Mouse (Mus musculus) hindbrain, postnatal 0 days (tissue): ENCODE data around the gene Wdr46. TPM values are rescaled to one million over a fixed set of nuclear protein-coding genes. Genes with fewer than 3 reads are reported as not detected.

Source experiments
- ATAC-seq: fragments of 200-750 bp; cut with Nextera tagmentation; 2 replicates; pipeline ENCODE4 v1.8.0; 2017; ENCODE audit warnings: mild to moderate bottlenecking, moderate TSS enrichment, moderate library complexity
- DNase-seq: peaks from one replicate; pipeline ENCODE4 v3.0.0-alpha.2; 2015; ENCODE audit warnings: low spot score
- H3K27ac ChIP-seq: fragments of 300-500 bp; sonication (generic); 2 replicates; pipeline ENCODE4 v1.5.1; 2014; ENCODE audit warnings: mild to moderate bottlenecking
- H3K27me3 ChIP-seq: fragments of 300-500 bp; sonication (generic); 2 replicates; pipeline ENCODE4 v1.6.1; 2014; ENCODE audit warnings: low read length, mixed read lengths; ENCODE audit not compliant: insufficient read depth
- H3K36me3 ChIP-seq: fragments of 300-500 bp; sonication (generic); 2 replicates; pipeline ENCODE4 v1.6.1; 2014; ENCODE audit warnings: low read length, mixed read lengths; ENCODE audit not compliant: insufficient read depth
- H3K4me1 ChIP-seq: fragments of 300-500 bp; sonication (generic); 2 replicates; pipeline ENCODE4 v1.6.1; 2014; ENCODE audit warnings: antibody characterized with exemption, low read length, mixed read lengths; ENCODE audit not compliant: insufficient read depth
- H3K4me2 ChIP-seq: fragments of 300-500 bp; sonication (generic); 2 replicates; pipeline ENCODE4 v1.6.1; 2014; ENCODE audit warnings: low read depth, mild to moderate bottlenecking, low read length, moderate library complexity, mixed read lengths
- H3K4me3 ChIP-seq: fragments of 300-500 bp; sonication (generic); 2 replicates; pipeline ENCODE4 v1.5.1; 2014; ENCODE audit warnings: low read length
- H3K9ac ChIP-seq: fragments of 300-500 bp; sonication (generic); replicated peaks from 2 replicates; pipeline ENCODE4 v1.6.1; 2014; ENCODE audit warnings: mild to moderate bottlenecking, low read length, moderate library complexity, mixed read lengths
- H3K9me3 ChIP-seq: fragments of 300-500 bp; sonication (generic); 2 replicates; pipeline ENCODE4 v1.6.1; 2016; ENCODE audit warnings: low read length, mixed read lengths
- CTCF ChIP-seq: IDR thresholded peaks from 2 replicates; pipeline ENCODE4 v1.5.1; 2016; ENCODE audit warnings: antibody characterized with exemption, control low read depth, low read depth
- WGBS: fragments of 180-500 bp; shearing (Covaris S2); extraction: QIAGEN DNeasy Blood & Tissue Kit; methylation state at CpG from one replicate; pipeline ENCODE4 v1.1.7; 2014; 5-methylcytosine and 5-hydroxymethylcytosine counted together
- polyA plus RNA-seq: library from polyadenylated mRNA; unstranded; fragments of >200 nt; fragmentation: Nextera tagmentation; extraction: Ambion mirVana; gene quantifications from 2 replicates; pipeline ENCODE4 v1.2.1, GENCODE M21; 2015
- total RNA-seq: library from RNA; depleted of rRNA; stranded (reverse); fragments of >200 nt; gene quantifications from 2 replicates; pipeline ENCODE4 v1.2.3, GENCODE M21; 2014

Wdr46 gene
- total and polyA plus RNA-seq, 2 experiments from 2014 or later, result 16.8 to 17.9 TPM

DNA sequence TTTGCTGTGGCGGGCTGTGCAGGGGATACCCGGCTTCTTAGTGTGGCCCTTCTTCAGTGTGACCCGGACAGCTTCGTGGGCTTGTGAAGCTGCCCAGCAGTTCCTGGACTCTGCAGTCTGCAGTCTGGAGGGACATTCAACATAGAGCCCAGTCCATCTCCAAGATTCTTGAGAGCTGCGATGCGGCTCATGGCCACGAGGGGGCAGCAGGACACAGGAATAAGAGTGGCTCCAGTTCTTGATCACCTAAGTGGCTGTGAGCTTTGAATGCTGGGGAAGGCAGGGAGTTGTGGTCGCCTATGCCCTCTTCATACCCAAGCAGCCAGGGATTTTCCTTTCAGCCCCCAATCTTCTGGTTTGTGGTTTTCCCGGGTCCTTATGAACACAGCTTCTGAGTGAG, 28.0 kb downstream of the Wdr46 start:
- DNase-seq (peak; percentile 89), ATAC-seq (peak; percentile 85)
- H3K4me1 ChIP-seq, result no peaks in the 10 kb centered on the region
- no peak overlapping the region for H3K4me3 ChIP-seq
- H3K27ac ChIP-seq, result no peak overlapping the region
- H3K9me3 ChIP-seq, result no peaks in the 10 kb centered on the region
- H3K36me3 ChIP-seq, result peaks cover 20% of the 10 kb centered on the region; the same call in 1 of the 2 replicates
- H3K4me2 ChIP-seq, result no peak overlapping the region
- H3K9ac ChIP-seq, result no peak overlapping the region
- peak; percentile 95 for TF ChIP-seq CTCF
- WGBS, result 4% methylated on average over 9 of the region's 9 CpGs
- no peaks in the 10 kb centered on the region for H3K27me3 ChIP-seq

DNA sequence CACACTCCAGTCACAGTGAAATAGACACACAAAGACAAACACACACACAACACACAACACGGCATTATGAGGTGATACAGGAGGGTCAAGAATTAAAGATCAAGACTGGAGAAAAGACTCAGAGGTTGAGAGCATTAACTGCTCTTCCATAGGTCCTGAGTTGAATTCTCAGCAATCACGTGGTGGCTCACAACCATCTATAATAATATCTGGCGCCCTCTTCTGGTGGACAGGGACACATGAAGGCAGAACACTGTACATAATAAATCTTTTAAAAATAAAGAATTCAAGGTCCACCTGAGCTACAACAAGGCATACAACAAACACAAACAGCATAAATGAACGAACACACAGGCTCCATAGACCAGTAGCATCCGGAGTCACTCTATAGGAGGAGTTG, 28.5 kb downstream of the Wdr46 start:
- DNase-seq, result peak; percentile 83
- Histone ChIP-seq H3K27ac (no peak overlapping the region), H3K4me1 (no peaks in the 10 kb centered on the region), H3K9ac (no peak overlapping the region), H3K36me3 (peaks cover 18% of the 10 kb centered on the region; the same call in 1 of the 2 replicates), H3K27me3 (no peaks in the 10 kb centered on the region), H3K4me2 (no peak overlapping the region), H3K9me3 (no peaks in the 10 kb centered on the region), H3K4me3 (no peak overlapping the region)
- peak; percentile 46; the same call in 1 of the 2 replicates for TF ChIP-seq CTCF
- 32% methylated on average over 5 of the region's 5 CpGs for WGBS
- peak; percentile 72 for ATAC-seq

DNA sequence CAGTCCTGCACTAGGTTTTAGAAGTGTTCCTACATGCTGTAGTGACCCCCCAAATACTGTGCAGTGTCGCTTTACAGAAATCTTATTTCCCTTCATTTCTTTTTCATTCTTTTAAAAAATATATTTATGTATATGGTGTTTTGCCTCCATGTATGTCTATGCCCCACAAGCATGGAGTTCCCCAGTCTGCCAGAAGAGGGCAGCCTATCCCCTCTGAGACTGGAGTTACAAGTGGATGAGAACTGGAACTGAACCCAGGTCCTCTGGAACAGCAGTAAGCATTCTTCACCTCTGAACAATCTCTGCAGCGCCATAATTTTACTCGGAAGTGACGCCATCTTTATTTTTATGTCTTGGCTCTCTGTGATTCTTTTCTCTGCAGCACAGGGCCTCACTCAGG, 28.9 kb downstream of the Wdr46 start:
- WGBS, result 77% methylated on average over 4 of the region's 4 CpGs
- H3K4me2 ChIP-seq, result no peak overlapping the region
- H3K27me3 ChIP-seq, result no peaks in the 10 kb centered on the region
- H3K4me3 ChIP-seq, result no peak overlapping the region
- no peak overlapping the region for H3K9ac ChIP-seq
- H3K36me3 ChIP-seq, result peaks cover 18% of the 10 kb centered on the region; the same call in 1 of the 2 replicates
- H3K4me1 ChIP-seq, result no peaks in the 10 kb centered on the region
- ATAC-seq (no peak), DNase-seq (no peak)
- peak; percentile 32; the same call in 1 of the 2 replicates for TF ChIP-seq CTCF
- no peak overlapping the region for H3K27ac ChIP-seq
- no peaks in the 10 kb centered on the region for H3K9me3 ChIP-seq

- no peak overlapping the region for H3K4me3 ChIP-seq
- no peak overlapping the region for H3K27ac ChIP-seq
- TF ChIP-seq CTCF, result no peak
- WGBS, result 13% methylated on average over 1 of the region's 1 CpGs
- DNase-seq, result peak; percentile 16
- no peak overlapping the region for H3K9ac ChIP-seq
- no peak overlapping the region for H3K4me2 ChIP-seq
- H3K9me3 ChIP-seq, result no peaks in the 10 kb centered on the region
- 0 out of 2 replicates have a peak, but pooled peaks cover 4% of the 10 kb centered on the region for H3K27me3 ChIP-seq
- H3K36me3 ChIP-seq, result no peaks in the 10 kb centered on the region
- no peak for ATAC-seq
- no peaks in the 10 kb centered on the region for H3K4me1 ChIP-seq
These were observed 32.2 kb downstream of the Wdr46 start for GRCm38 (mm10) chr17:33972691-33973090.

- ATAC-seq (no peak), DNase-seq (no peak)
- Histone ChIP-seq H3K9ac (no peak overlapping the region), H3K27me3 (peaks cover 10% of the 10 kb centered on the region), H3K27ac (no peak overlapping the region), H3K4me1 (no peaks in the 10 kb centered on the region), H3K4me3 (no peak overlapping the region), H3K9me3 (no peaks in the 10 kb centered on the region), H3K36me3 (no peaks in the 10 kb centered on the region), H3K4me2 (no peak overlapping the region)
- TF ChIP-seq CTCF, result no peak
- 64% methylated on average over 3 of the region's 3 CpGs for WGBS
These were observed 33.1 kb downstream of the Wdr46 start for GRCm38 (mm10) chr17:33973572-33973971.

- Histone ChIP-seq H3K27ac (no peak overlapping the region), H3K4me2 (peak overlapping the region; percentile 57), H3K9ac (no peak overlapping the region; the same call in 1 of the 2 replicates), H3K27me3 (peaks cover 26% of the 10 kb centered on the region), H3K9me3 (no peaks in the 10 kb centered on the region), H3K4me1 (no peaks in the 10 kb centered on the region), H3K4me3 (peak overlapping the region; percentile 38), H3K36me3 (no peaks in the 10 kb centered on the region)
- WGBS, result 3% methylated on average over 57 of the region's 57 CpGs
- ATAC-seq (no peak), DNase-seq (no peak)
- no peak for TF ChIP-seq CTCF
These were observed 37.5 kb downstream of the Wdr46 start for GRCm38 (mm10) chr17:33977861-33978557.

- H3K27ac ChIP-seq, result no peak overlapping the region
- H3K9me3 ChIP-seq, result no peaks in the 10 kb centered on the region
- H3K9ac ChIP-seq, result no peak overlapping the region; the same call in 1 of the 2 replicates
- WGBS, result 1% methylated on average over 16 of the region's 17 CpGs
- 0 out of 2 replicates have a peak, but pooled peaks have one; percentile 7 for ATAC-seq
- H3K4me1 ChIP-seq, result no peaks in the 10 kb centered on the region
- peak overlapping the region; percentile 57 for H3K4me2 ChIP-seq
- H3K36me3 ChIP-seq, result no peaks in the 10 kb centered on the region
- H3K4me3 ChIP-seq, result peak overlapping the region; percentile 38
- H3K27me3 ChIP-seq, result peaks cover 26% of the 10 kb centered on the region
- TF ChIP-seq CTCF, result no peak
- peak; percentile 21 for DNase-seq
These were observed 38.2 kb downstream of the Wdr46 start for GRCm38 (mm10) chr17:33978631-33979031.
